Mouse (Mus musculus) cerebellum, adult 9-10 months (tissue): Measurements from ENCODE around the gene Prune2.

Experiments used
- DNase-seq: peaks from one replicate; pipeline ENCODE4 v3.0.0; 2022

Gene Prune2

GRCm38 (mm10) chr19:17006220-17006907, 50.4 kb downstream of the Prune2 start:
- no peak for DNase-seq

- peak; percentile 31 for DNase-seq
Observed at GRCm38 (mm10) chr19:17011261-17011995, 55.5 kb downstream of the Prune2 start.

- no peak for DNase-seq
Observed at GRCm38 (mm10) chr19:17013085-17013484, 57.2 kb downstream of the Prune2 start.

GRCm38 (mm10) chr19:17014337-17015124, 58.6 kb downstream of the Prune2 start:
- DNase-seq: no peak

GRCm38 (mm10) chr19:17024748-17025147, 68.8 kb downstream of the Prune2 start:
- DNase-seq: no peak

GRCm38 (mm10) chr19:17030276-17030675, 74.4 kb downstream of the Prune2 start:
- DNase-seq: peak; percentile 13

GRCm38 (mm10) chr19:17032314-17032713, 76.4 kb downstream of the Prune2 start:
- no peak for DNase-seq

GRCm38 (mm10) chr19:17046961-17047360, 91.0 kb downstream of the Prune2 start:
- DNase-seq: no peak

- DNase-seq: no peak
Observed at GRCm38 (mm10) chr19:17055892-17056291, 100.0 kb downstream of the Prune2 start.

GRCm38 (mm10) chr19:17060106-17060505, 104.2 kb downstream of the Prune2 start:
- no peak for DNase-seq

GRCm38 (mm10) chr19:17064421-17064820, 108.5 kb downstream of the Prune2 start:
- no peak for DNase-seq

- DNase-seq: no peak
Observed at GRCm38 (mm10) chr19:17069067-17069466, 113.1 kb downstream of the Prune2 start.

- no peak for DNase-seq
Observed at GRCm38 (mm10) chr19:17071205-17071604, 115.3 kb downstream of the Prune2 start.

GRCm38 (mm10) chr19:17072245-17072644, 116.3 kb downstream of the Prune2 start:
- DNase-seq: no peak

GRCm38 (mm10) chr19:17078643-17079316, 122.9 kb downstream of the Prune2 start:
- no peak for DNase-seq

GRCm38 (mm10) chr19:17081382-17081781, 125.5 kb downstream of the Prune2 start:
- no peak for DNase-seq

- DNase-seq: no peak
Observed at GRCm38 (mm10) chr19:17094067-17094466, 138.1 kb downstream of the Prune2 start.

GRCm38 (mm10) chr19:17096338-17096737, 140.4 kb downstream of the Prune2 start:
- DNase-seq: no peak

GRCm38 (mm10) chr19:17097210-17097609, 141.3 kb downstream of the Prune2 start:
- DNase-seq: no peak

GRCm38 (mm10) chr19:17108782-17109181, 152.9 kb downstream of the Prune2 start:
- DNase-seq: no peak

GRCm38 (mm10) chr19:17124034-17124735, 168.3 kb downstream of the Prune2 start:
- DNase-seq: peak; percentile 73

GRCm38 (mm10) chr19:17125380-17125779, 169.5 kb downstream of the Prune2 start:
- no peak for DNase-seq
